ENCODE assay signal across 26 mouse cellular contexts in genomic region chr1:143911230-143911629, GRCm38 (mm10).
"Had no signal": no experiment of that assay in that cellular context is flagged by ENCODE, and none has a peak within 500 bp of the region (broad histone marks: within the 10 kb centered on the region; RNA-seq: fewer than 3 reads in every experiment).

No protein-coding gene starts in this region.

- DNase-seq: gastrocnemius, adult 2 months; gastrocnemius, postnatal 10 days; gastrocnemius, postnatal 25 days; heart, adult 18-20 months; heart, postnatal 10 days; heart, postnatal 4 days; kidney, adult 18-20 months; kidney, adult 9 months; kidney, postnatal 14 days; kidney, postnatal 36 days; layer of hippocampus, adult 9-11 months; layer of hippocampus, postnatal 36 days; left cerebral cortex, postnatal 4 days had no signal

- H3K4me3 ChIP-seq: gastrocnemius, adult 2 months; heart, embryonic 10.5 days; heart, embryonic 12.5 days; hindbrain, embryonic 10.5 days; hindbrain, embryonic 12.5 days; intestine, embryonic 15.5 days; kidney, embryonic 15.5 days; limb, embryonic 13.5 days; limb, embryonic 15.5 days; liver, embryonic 12.5 days had no signal

- H3K36me3 ChIP-seq: heart, embryonic 10.5 days; heart, embryonic 12.5 days; hindbrain, embryonic 10.5 days; hindbrain, embryonic 12.5 days; intestine, embryonic 15.5 days; kidney, embryonic 15.5 days; limb, embryonic 13.5 days; limb, embryonic 15.5 days; liver, embryonic 12.5 days had no signal

- ATAC-seq: hindbrain, embryonic 16.5 days; inflammation-experienced regulatory T-cells, adult 6 months; intestine, embryonic 15.5 days; intestine, postnatal 0 days; liver, embryonic 12.5 days had no signal

- H3K4me2 ChIP-seq: heart, embryonic 12.5 days; hindbrain, embryonic 12.5 days; hindbrain, embryonic 14.5 days; intestine, embryonic 15.5 days; kidney, embryonic 15.5 days; limb, embryonic 13.5 days; limb, embryonic 15.5 days; liver, embryonic 12.5 days had no signal

- H3K27me3 ChIP-seq: heart, embryonic 12.5 days; intestine, embryonic 15.5 days; kidney, embryonic 15.5 days; limb, embryonic 13.5 days; limb, embryonic 15.5 days; liver, embryonic 12.5 days had no signal
